8 mouse cellular contexts compared by ENCODE assay signal in genomic region chr14:27808080-27808479, GRCm38 (mm10).
DNase-seq lines count a peak whose midpoint lies in the region; ATAC-seq and TF ChIP-seq lines count a peak whose summit lies in the region.

No protein-coding gene starts in this region.

- H3K27me3 ChIP-seq in hindbrain, embryonic 10.5 days (ENCODE audit: insufficient read depth, poor library complexity, severe bottlenecking), result no peaks in the 10 kb centered on the region
- H3K27me3 ChIP-seq in hindbrain, embryonic 13.5 days, result no peaks in the 10 kb centered on the region
- no peaks in the 10 kb centered on the region for H3K27me3 ChIP-seq in ES-Bruce4 (ENCODE audit: control insufficient read depth, insufficient read depth, low read length, poor library complexity, severe bottlenecking)
- H3K27me3 ChIP-seq in forebrain, postnatal 0 days (ENCODE audit: insufficient read depth, low read length), result no peaks in the 10 kb centered on the region
- no peaks in the 10 kb centered on the region for H3K27me3 ChIP-seq in testis, adult 2 months (ENCODE audit: control insufficient read depth, insufficient read depth, low read length)

- peak; percentile 42 for DNase-seq in hindbrain, embryonic 10.5 days (ENCODE audit: low spot score)
- peak; percentile 28 for DNase-seq in cerebellum, adult 11 months
- DNase-seq in forebrain, postnatal 0 days, result peak; percentile 90
- DNase-seq in kidney, postnatal 4 days, result peak; percentile 70 to 71
- DNase-seq in lung, postnatal 14 days, result peak; percentile 62

- H3K9me3 ChIP-seq in hindbrain, embryonic 10.5 days, result 0 out of 2 replicates have a peak, but pooled peaks cover 5% of the 10 kb centered on the region
- H3K9me3 ChIP-seq in hindbrain, embryonic 13.5 days, result no peaks in the 10 kb centered on the region
- no peaks in the 10 kb centered on the region; the same call in 1 of the 2 replicates for H3K9me3 ChIP-seq in ES-Bruce4 (replicated peaks; ENCODE audit: control insufficient read depth, insufficient read depth, low read length, poor library complexity, severe bottlenecking)
- H3K9me3 ChIP-seq in forebrain, postnatal 0 days (ENCODE audit: low read length), result no peaks in the 10 kb centered on the region

- H3K36me3 ChIP-seq in hindbrain, embryonic 10.5 days, result no peaks in the 10 kb centered on the region
- no peaks in the 10 kb centered on the region for H3K36me3 ChIP-seq in hindbrain, embryonic 13.5 days
- H3K36me3 ChIP-seq in ES-Bruce4 (ENCODE audit: control insufficient read depth, insufficient read depth, low read length, poor library complexity, severe bottlenecking), result no peaks in the 10 kb centered on the region
- no peaks in the 10 kb centered on the region for H3K36me3 ChIP-seq in forebrain, postnatal 0 days (ENCODE audit: insufficient read depth)
- H3K36me3 ChIP-seq in testis, adult 2 months (ENCODE audit: control insufficient read depth, insufficient read depth, low read length), result no peaks in the 10 kb centered on the region

- no peak overlapping the region for H3K4me3 ChIP-seq in hindbrain, embryonic 10.5 days
- H3K4me3 ChIP-seq in hindbrain, embryonic 13.5 days, result no peak overlapping the region
- H3K4me3 ChIP-seq in ES-Bruce4 (ENCODE audit: low read depth, low read length), result no peak overlapping the region
- no peak overlapping the region for H3K4me3 ChIP-seq in forebrain, postnatal 0 days (ENCODE audit: low read depth, low read length)
- no peak overlapping the region for H3K4me3 ChIP-seq in testis, adult 2 months (ENCODE audit: control insufficient read depth, low read depth, low read length)

- ATAC-seq in hindbrain, embryonic 13.5 days (ENCODE audit: low FRiP score), result no peak
- peak; percentile 78 for ATAC-seq in forebrain, postnatal 0 days

- no peak overlapping the region for H3K27ac ChIP-seq in hindbrain, embryonic 10.5 days
- no peak overlapping the region for H3K27ac ChIP-seq in hindbrain, embryonic 13.5 days
- no peak overlapping the region for H3K27ac ChIP-seq in ES-Bruce4 (ENCODE audit: insufficient read depth, low read length)
- no peak overlapping the region for H3K27ac ChIP-seq in forebrain, postnatal 0 days (ENCODE audit: low read depth, low read length)
- H3K27ac ChIP-seq in testis, adult 2 months (ENCODE audit: control insufficient read depth, insufficient read depth, low read depth, low read length), result no peak overlapping the region

- H3K4me1 ChIP-seq in hindbrain, embryonic 10.5 days (replicated peaks), result peaks cover 5% of the 10 kb centered on the region
- H3K4me1 ChIP-seq in hindbrain, embryonic 13.5 days (replicated peaks), result peaks cover 8% of the 10 kb centered on the region; the same call in 1 of the 2 replicates
- no peaks in the 10 kb centered on the region for H3K4me1 ChIP-seq in ES-Bruce4 (ENCODE audit: control insufficient read depth, insufficient read depth, low read length)
- H3K4me1 ChIP-seq in forebrain, postnatal 0 days (ENCODE audit: insufficient read depth), result no peaks in the 10 kb centered on the region
- peaks cover 4% of the 10 kb centered on the region for H3K4me1 ChIP-seq in testis, adult 2 months (ENCODE audit: control insufficient read depth, insufficient read depth, low read length)

- peak; percentile 61 for TF ChIP-seq CTCF in ES-Bruce4 (IDR thresholded peaks at IDR 0.05; ENCODE audit: low read depth, low read length)
- peak; percentile 96 for TF ChIP-seq CTCF in forebrain, postnatal 0 days (IDR thresholded peaks at IDR 0.05; ENCODE audit: low read depth)
- peak; percentile 59; the same call in 1 of the 2 replicates for TF ChIP-seq CTCF in testis, adult 2 months (IDR thresholded peaks at IDR 0.05; ENCODE audit: control insufficient read depth, insufficient read depth, insufficient replicate concordance, low read depth, low read length)

- no peak overlapping the region for H3K9ac ChIP-seq in hindbrain, embryonic 13.5 days
- no peak overlapping the region for H3K9ac ChIP-seq in ES-Bruce4 (ENCODE audit: low read depth, poor library complexity, severe bottlenecking)
- H3K9ac ChIP-seq in forebrain, postnatal 0 days, result no peak overlapping the region

- no peak for TF ChIP-seq POLR2A in ES-Bruce4 (IDR thresholded peaks at IDR 0.05; ENCODE audit: insufficient read depth, low read length)
- no peak for TF ChIP-seq POLR2A in testis, adult 2 months (IDR thresholded peaks at IDR 0.05; ENCODE audit: control insufficient read depth, low read depth, low read length)

- WGBS in hindbrain, embryonic 10.5 days, result 4% methylated on average over 9 of the region's 9 CpGs
- WGBS in hindbrain, embryonic 13.5 days, result 5% methylated on average over 9 of the region's 9 CpGs
- WGBS in forebrain, postnatal 0 days, result 3% methylated on average over 9 of the region's 9 CpGs

- no peak overlapping the region for H3K4me2 ChIP-seq in hindbrain, embryonic 13.5 days
- no peak overlapping the region for H3K4me2 ChIP-seq in forebrain, postnatal 0 days (ENCODE audit: low read depth)

- TF ChIP-seq EP300 in ES-Bruce4 (IDR thresholded peaks at IDR 0.05; ENCODE audit: insufficient read depth, low read depth, low read length), result no peak

Comparison
In these comparisons a context has a peak if more than half of its experiments do, and no peak if none do; other contexts are left out.
1. DNase-seq: peak in every context shown above with its lines; median percentile 90 in forebrain, postnatal 0 days; 70 in kidney, postnatal 4 days; 62 in lung, postnatal 14 days; 42 in hindbrain, embryonic 10.5 days; 28 in cerebellum, adult 11 months.